ENCODE assay signal across 19 mouse cellular contexts in genomic region chr2:68317452-68317851, GRCm38 (mm10).
A peak's percentile ranks its signal among the peaks of the same experiment; 100 is the strongest.
DNase-seq lines count a peak whose midpoint lies in the region; TF ChIP-seq lines count a peak whose summit lies in the region.
"Had no signal": no experiment of that assay in that cellular context is flagged by ENCODE, and none has a peak within 500 bp of the region (broad histone marks: within the 10 kb centered on the region; RNA-seq: fewer than 3 reads in every experiment).

No protein-coding gene starts in this region.

- H3K4me3 ChIP-seq in gastrocnemius, adult 2 months = no peak overlapping the region
- H3K4me3 ChIP-seq in hindbrain, embryonic 10.5 days = no peak overlapping the region
- H3K4me3 ChIP-seq: embryonic facial prominence, embryonic 15.5 days; forebrain, embryonic 10.5 days; left cerebral cortex, adult 2 months; limb, embryonic 12.5 days; liver, embryonic 13.5 days; midbrain, embryonic 12.5 days; neural tube, embryonic 15.5 days; stomach, embryonic 15.5 days had no signal

- no peaks in the 10 kb centered on the region for H3K27me3 ChIP-seq in hindbrain, embryonic 10.5 days (ENCODE audit: insufficient read depth, poor library complexity, severe bottlenecking)
- H3K27me3 ChIP-seq: embryonic facial prominence, embryonic 15.5 days; limb, embryonic 12.5 days; liver, embryonic 13.5 days; midbrain, embryonic 12.5 days; neural tube, embryonic 15.5 days; stomach, embryonic 15.5 days had no signal

- no peaks in the 10 kb centered on the region for H3K9me3 ChIP-seq in hindbrain, embryonic 10.5 days
- H3K9me3 ChIP-seq: embryonic facial prominence, embryonic 15.5 days; forebrain, embryonic 10.5 days; limb, embryonic 12.5 days; liver, embryonic 13.5 days; midbrain, embryonic 12.5 days; neural tube, embryonic 15.5 days; stomach, embryonic 15.5 days had no signal

- peaks cover 30% of the 10 kb centered on the region for H3K4me1 ChIP-seq in hindbrain, embryonic 10.5 days (replicated peaks)
- H3K4me1 ChIP-seq: embryonic facial prominence, embryonic 15.5 days; liver, embryonic 13.5 days; stomach, embryonic 15.5 days had no signal

- DNase-seq in gastrocnemius, adult 2 months = peak; percentile 49
- DNase-seq in gastrocnemius, postnatal 36 days = no peak
- DNase-seq in left cerebral cortex, postnatal 4 days = peak; percentile 14
- no peak for DNase-seq in left cerebral cortex, postnatal 25 days (ENCODE audit: low spot score in 2 of 2)
- DNase-seq in heart, adult 8-10 months (ENCODE audit: low spot score) = peak; percentile 31
- peak; percentile 48 for DNase-seq in heart, postnatal 4 days
- no peak for DNase-seq in hindbrain, embryonic 10.5 days (ENCODE audit: low spot score)
- DNase-seq in embryo, embryonic 9.5 days (ENCODE audit: extremely low spot score) = no peak
- DNase-seq: B cell, adult 2 months; liver, embryonic 13.5 days; spleen, adult 18-20 months had no signal

- H3K36me3 ChIP-seq in hindbrain, embryonic 10.5 days = peaks cover 16% of the 10 kb centered on the region; the same call in 1 of the 2 replicates
- H3K36me3 ChIP-seq: embryonic facial prominence, embryonic 15.5 days; limb, embryonic 12.5 days; liver, embryonic 13.5 days; neural tube, embryonic 15.5 days; stomach, embryonic 15.5 days had no signal

- 85% methylated on average over 2 of the region's 2 CpGs for WGBS in hindbrain, embryonic 10.5 days

- TF ChIP-seq CTCF in gastrocnemius, adult 2 months (IDR thresholded peaks at IDR 0.05) = no peak

- intact Hi-C loops in gastrocnemius, adult 2 months (cut with DNase I) = loop anchor here (5.0 kb wide), 1 partner anchor 85 kb away; no protein-coding TSS in a partner anchor
- intact Hi-C loops in gastrocnemius, postnatal 36 days (cut with DNase I) = no loop called here
- intact Hi-C loops in left cerebral cortex, postnatal 4 days (cut with DNase I) = no loop called here
- intact Hi-C loops in left cerebral cortex, postnatal 25 days (cut with DNase I) = no loop called here

- no peak overlapping the region for H3K27ac ChIP-seq in gastrocnemius, adult 2 months
- no peak overlapping the region for H3K27ac ChIP-seq in hindbrain, embryonic 10.5 days
- H3K27ac ChIP-seq: embryonic facial prominence, embryonic 15.5 days; forebrain, embryonic 10.5 days; left cerebral cortex, adult 2 months; liver, embryonic 13.5 days; macrophage; midbrain, embryonic 12.5 days; neural tube, embryonic 15.5 days; stomach, embryonic 15.5 days had no signal

Comparison
In these comparisons a context has a peak if more than half of its experiments do, and no peak if none do; other contexts are left out.
1. DNase-seq: peak in gastrocnemius, adult 2 months (single experiment), left cerebral cortex, postnatal 4 days (single experiment), heart, adult 8-10 months (single experiment) and heart, postnatal 4 days (single experiment); none in gastrocnemius, postnatal 36 days (0 of 2), left cerebral cortex, postnatal 25 days (0 of 2), hindbrain, embryonic 10.5 days (single experiment) and embryo, embryonic 9.5 days (single experiment).